Mouse (Mus musculus): Measurements from ENCODE around the gene 0610009B22Rik.

DNA sequence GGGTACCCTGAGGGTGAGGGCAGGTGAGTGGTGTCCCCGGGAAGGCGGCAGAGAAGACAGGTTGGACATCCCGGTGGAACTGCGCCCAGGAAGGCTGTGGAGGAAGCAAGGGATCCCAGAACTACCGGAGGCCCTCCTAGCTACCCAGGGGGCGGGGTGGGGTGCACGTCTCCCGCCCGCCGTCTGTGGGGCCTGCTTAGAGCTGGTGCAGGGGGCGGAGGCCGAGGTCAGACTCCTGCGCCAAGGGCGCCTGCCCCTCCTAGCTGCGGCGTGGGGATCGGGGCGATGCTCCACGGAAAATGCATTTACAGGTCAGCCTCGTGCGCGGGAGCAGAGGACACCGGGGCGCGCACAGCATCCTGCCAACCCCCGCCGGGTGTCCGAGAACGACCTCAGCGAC is 38.4 kb downstream of the 0610009B22Rik start:
- TF ChIP-seq POLR2A (IDR thresholded peaks at IDR 0.05; ENCODE audit: insufficient read depth, low read depth, low read length) (no peak), CTCF (IDR thresholded peaks at IDR 0.05; ENCODE audit: insufficient read depth, low read depth, low read length) (no peak)
